Mouse (Mus musculus) CH12.LX (cell line): Measurements from ENCODE around the gene Ube2v1.

Experiments used
- CHD1 ChIP-seq: IDR thresholded peaks from 2 replicates; pipeline ENCODE4 v1.6.1; 2012; ENCODE audit warnings: low read depth, low read length, improper control_type of control experiment, inconsistent platforms
- ETS1 ChIP-seq: conservative IDR thresholded peaks from 2 replicates; pipeline ENCODE4 v1.6.1; 2012; ENCODE audit warnings: low read depth, mild to moderate bottlenecking, inconsistent platforms, low read length, improper control_type of control experiment, moderate library complexity
- JUND ChIP-seq: conservative IDR thresholded peaks from 2 replicates; pipeline ENCODE4 v1.6.1; 2011; ENCODE audit warnings: low read depth, low read length, improper control_type of control experiment
- MEF2A ChIP-seq: IDR thresholded peaks from 2 replicates; pipeline ENCODE4 v1.6.1; 2014; ENCODE audit warnings: low read depth, mild to moderate bottlenecking, inconsistent platforms, low read length, improper control_type of control experiment, borderline replicate concordance
- NELFE ChIP-seq: IDR thresholded peaks from 2 replicates; pipeline ENCODE4 v1.6.1; 2011; ENCODE audit warnings: low read depth, low read length, improper control_type of control experiment
- POLR2A ChIP-seq: IDR thresholded peaks from 2 replicates; pipeline ENCODE4 v1.6.1; 2011; ENCODE audit warnings: low read depth, mild to moderate bottlenecking, improper control_type of control experiment, low read length
- POLR2AphosphoS2 ChIP-seq: IDR thresholded peaks from 2 replicates; pipeline ENCODE4 v1.6.1; 2011; ENCODE audit warnings: low read depth, low read length, improper control_type of control experiment
- RAD21 ChIP-seq: IDR thresholded peaks from 2 replicates; pipeline ENCODE4 v1.6.1; 2011; ENCODE audit warnings: low read depth, mild to moderate bottlenecking, low read length, improper control_type of control experiment, moderate library complexity
- SIN3A ChIP-seq: IDR thresholded peaks from 2 replicates; pipeline ENCODE4 v1.6.1; 2012; ENCODE audit warnings: low read length, improper control_type of control experiment, inconsistent platforms

DNA sequence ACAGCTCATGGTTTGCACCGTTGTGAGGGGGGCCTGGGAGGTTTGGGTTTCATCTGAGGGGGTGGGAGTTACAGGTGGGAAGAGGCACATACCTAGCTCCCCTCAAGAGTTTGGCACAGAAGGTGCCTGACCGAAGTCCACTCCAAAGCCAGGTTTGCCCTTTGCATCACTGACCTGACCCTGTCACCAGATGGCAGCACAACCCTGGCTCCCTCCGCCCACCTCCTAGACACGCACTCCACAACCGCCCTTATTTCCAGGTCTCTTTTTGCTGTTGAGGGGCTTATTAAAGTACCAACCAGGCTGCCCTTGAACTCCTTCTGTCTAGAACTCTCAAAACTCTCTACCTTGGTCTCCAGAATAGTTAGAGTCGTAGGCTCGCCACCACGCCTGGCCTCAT, 9.4 kb upstream of the Ube2v1 start:
- no peak for TF ChIP-seq ETS1
- TF ChIP-seq NELFE, result no peak
- no peak for TF ChIP-seq MEF2A
- TF ChIP-seq POLR2A, result no peak
- no peak for TF ChIP-seq SIN3A
- TF ChIP-seq POLR2AphosphoS2, result peak; percentile 20; the same call in 1 of the 2 replicates
- peak; percentile 89 for TF ChIP-seq RAD21
- TF ChIP-seq CHD1, result no peak
- TF ChIP-seq JUND, result no peak
